23 mouse cellular contexts compared by ENCODE assay signal in the genomic region with DNA sequence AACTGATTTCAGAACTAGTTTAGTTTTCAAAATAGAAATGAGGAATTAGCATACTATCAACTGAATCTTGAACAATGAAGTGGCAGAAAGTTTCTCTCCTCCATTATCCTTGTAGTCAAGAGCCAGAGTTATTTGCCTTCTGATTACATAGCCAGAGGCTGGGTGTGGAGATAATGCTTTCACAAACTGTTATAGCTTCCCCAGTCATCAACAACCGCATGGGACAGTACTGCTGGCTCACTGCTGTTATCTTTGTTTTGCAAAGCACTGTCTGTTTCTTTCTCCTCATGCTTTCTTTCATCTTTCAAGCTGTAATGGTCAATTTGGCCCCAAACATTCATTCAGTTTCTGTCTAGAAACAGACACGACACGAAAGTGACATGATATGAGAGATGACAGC.
A peak's percentile ranks its signal among the peaks of the same experiment; 100 is the strongest.
DNase-seq lines count a peak whose midpoint lies in the region; ATAC-seq and TF ChIP-seq lines count a peak whose summit lies in the region.
"Had no signal": no experiment of that assay in that cellular context is flagged by ENCODE, and none has a peak within 500 bp of the region (broad histone marks: within the 10 kb centered on the region; RNA-seq: fewer than 3 reads in every experiment).

No protein-coding gene starts in this region.

- 0 out of 2 replicates have a peak, but pooled peaks have one; percentile 29 for ATAC-seq in liver, embryonic 11.5 days (replicated peaks; ENCODE audit: low FRiP score)
- no peak for ATAC-seq in lung, embryonic 14.5 days (ENCODE audit: insufficient read depth)
- ATAC-seq: activated CD4-positive, CD25-positive, alpha-beta regulatory T cell, adult 4 months; CD4-positive, CD25-positive, alpha-beta regulatory T cell, adult 4 months; forebrain, embryonic 13.5 days; forebrain, embryonic 15.5 days; Patski had no signal

- TF ChIP-seq POLR2A in lung, adult 2 months (IDR thresholded peaks at IDR 0.05; ENCODE audit: borderline replicate concordance, extremely low read depth, low read depth, low read length), result no peak

- H3K27me3 ChIP-seq in liver, embryonic 11.5 days (replicated peaks; ENCODE audit: control insufficient read depth, insufficient read depth, low read length), result no peaks in the 10 kb centered on the region
- H3K27me3 ChIP-seq in lung, embryonic 14.5 days (ENCODE audit: insufficient read depth, low read length), result no peaks in the 10 kb centered on the region
- H3K27me3 ChIP-seq: CH12.LX; embryonic facial prominence, embryonic 12.5 days; forebrain, embryonic 13.5 days; forebrain, embryonic 15.5 days; Patski had no signal

- no peak for DNase-seq in liver, embryonic 11.5 days (ENCODE audit: low spot score)
- DNase-seq in liver, result no peak
- DNase-seq in lung, embryonic 14.5 days, result peak; percentile 1
- DNase-seq in lung, adult 2 months, result no peak
- no peak for DNase-seq in neural tube, embryonic 10.5 days (ENCODE audit: extremely low spot score, low spot score)
- DNase-seq: adrenal gland, adult 8-10 months; adrenal gland, postnatal 14 days; adrenal gland, postnatal 36 days; B cell, adult 2 months; cerebellum, adult 11-12 months; cerebellum, adult 2 months; cerebellum, adult 9-10 months; cerebellum, postnatal 10 days; cerebellum, postnatal 25 days had no signal

- no peak for TF ChIP-seq CTCF in lung, embryonic 14.5 days (IDR thresholded peaks at IDR 0.05; ENCODE audit: low read depth)
- no peak for TF ChIP-seq CTCF in lung, adult 2 months (IDR thresholded peaks at IDR 0.05; ENCODE audit: insufficient read depth, low read length)

- no peak overlapping the region for H3K9ac ChIP-seq in liver, embryonic 11.5 days (ENCODE audit: low read depth, low read length)
- H3K9ac ChIP-seq in lung, embryonic 14.5 days, result no peak overlapping the region
- H3K9ac ChIP-seq: embryonic facial prominence, embryonic 12.5 days; forebrain, embryonic 13.5 days; forebrain, embryonic 15.5 days had no signal

- WGBS in liver, embryonic 11.5 days, result 50% methylated on average over 3 of the region's 3 CpGs
- 37% methylated on average over 3 of the region's 3 CpGs for WGBS in lung, embryonic 14.5 days
- 40% methylated on average over 3 of the region's 3 CpGs for WGBS in lung, adult 2 months

- no peaks in the 10 kb centered on the region for H3K9me3 ChIP-seq in liver, embryonic 11.5 days (ENCODE audit: control insufficient read depth, low read length)
- no peaks in the 10 kb centered on the region for H3K9me3 ChIP-seq in lung, embryonic 14.5 days (ENCODE audit: low read depth, low read length)
- H3K9me3 ChIP-seq: embryonic facial prominence, embryonic 10.5 days; embryonic facial prominence, embryonic 12.5 days; forebrain, embryonic 13.5 days; forebrain, embryonic 15.5 days; G1E had no signal

- no peak overlapping the region for H3K4me2 ChIP-seq in liver, embryonic 11.5 days
- H3K4me2 ChIP-seq in lung, embryonic 14.5 days, result no peak overlapping the region
- H3K4me2 ChIP-seq: embryonic facial prominence, embryonic 12.5 days; forebrain, embryonic 13.5 days; forebrain, embryonic 15.5 days had no signal

- no peaks in the 10 kb centered on the region for H3K4me1 ChIP-seq in liver, embryonic 11.5 days (replicated peaks; ENCODE audit: control insufficient read depth, insufficient read depth, low read length)
- H3K4me1 ChIP-seq in lung, embryonic 14.5 days (ENCODE audit: insufficient read depth), result no peaks in the 10 kb centered on the region
- H3K4me1 ChIP-seq in lung, adult 2 months (ENCODE audit: control insufficient read depth, insufficient read depth, low read length), result no peaks in the 10 kb centered on the region
- H3K4me1 ChIP-seq: embryonic facial prominence, embryonic 10.5 days; embryonic facial prominence, embryonic 12.5 days; forebrain, embryonic 13.5 days; forebrain, embryonic 15.5 days had no signal

- H3K27ac ChIP-seq in liver, embryonic 11.5 days (ENCODE audit: low read depth, low read length), result no peak overlapping the region
- no peak overlapping the region for H3K27ac ChIP-seq in lung, embryonic 14.5 days (ENCODE audit: low read depth)
- H3K27ac ChIP-seq: embryonic facial prominence, embryonic 10.5 days; embryonic facial prominence, embryonic 12.5 days; forebrain, embryonic 13.5 days; forebrain, embryonic 15.5 days had no signal

- no peak overlapping the region for H3K4me3 ChIP-seq in liver, embryonic 11.5 days (ENCODE audit: low read depth, low read length)
- no peak overlapping the region for H3K4me3 ChIP-seq in lung, embryonic 14.5 days (ENCODE audit: low read depth, low read length)
- H3K4me3 ChIP-seq in lung, adult 2 months (replicated peaks; ENCODE audit: extremely low read depth, low read depth, low read length), result no peak overlapping the region
- H3K4me3 ChIP-seq: embryonic facial prominence, embryonic 10.5 days; embryonic facial prominence, embryonic 12.5 days; forebrain, embryonic 13.5 days; forebrain, embryonic 15.5 days had no signal

- no peaks in the 10 kb centered on the region for H3K36me3 ChIP-seq in liver, embryonic 11.5 days (ENCODE audit: control insufficient read depth, insufficient read depth, low read length)
- no peaks in the 10 kb centered on the region for H3K36me3 ChIP-seq in lung, embryonic 14.5 days (ENCODE audit: insufficient read depth)
- H3K36me3 ChIP-seq: embryonic facial prominence, embryonic 10.5 days; embryonic facial prominence, embryonic 12.5 days; forebrain, embryonic 15.5 days; G1E had no signal
